Mouse (Mus musculus) embryonic facial prominence, embryonic 11.5 days (tissue): ENCODE data around the gene Zfp433. TPM values are rescaled to one million over a fixed set of nuclear protein-coding genes. Genes with fewer than 3 reads are reported as not detected.
"Not testable (repeated sequence)": the region's sequence is repeated elsewhere in the genome, so short reads cannot be mapped to it uniquely, and the experiment has no call there.

ENCODE experiments used
- ATAC-seq: fragments of 200-750 bp; cut with Nextera tagmentation; replicated peaks from 2 replicates; pipeline ENCODE4 v1.8.0; 2017; ENCODE audit warnings: low read depth; ENCODE audit not compliant: insufficient number of reproducible peaks, low FRiP score, low TSS enrichment
- DNase-seq: peaks from one replicate; pipeline ENCODE4 v3.0.0-alpha.2; 2015; ENCODE audit warnings: low spot score
- H3K27ac ChIP-seq: fragments of 300-500 bp; sonication (generic); replicated peaks from 2 replicates; pipeline ENCODE4 v1.5.1; 2014; ENCODE audit warnings: mild to moderate bottlenecking, low read depth, low read length, control low read depth
- H3K27me3 ChIP-seq: fragments of 300-500 bp; sonication (generic); 2 replicates; pipeline ENCODE4 v1.6.1; 2014; ENCODE audit warnings: mild to moderate bottlenecking, low read length, moderate library complexity, mixed read lengths; ENCODE audit not compliant: control insufficient read depth, insufficient read depth
- H3K36me3 ChIP-seq: fragments of 300-500 bp; sonication (generic); replicated peaks from 2 replicates; pipeline ENCODE4 v1.6.1; 2014; ENCODE audit warnings: low read depth, mild to moderate bottlenecking, low read length, moderate library complexity, mixed read lengths; ENCODE audit not compliant: control insufficient read depth, insufficient read depth
- H3K4me1 ChIP-seq: fragments of 300-500 bp; sonication (generic); 2 replicates; pipeline ENCODE4 v1.6.1; 2014; ENCODE audit warnings: low read length, mixed read lengths; ENCODE audit not compliant: control insufficient read depth, insufficient read depth
- H3K4me2 ChIP-seq: fragments of 300-500 bp; sonication (generic); 2 replicates; pipeline ENCODE4 v1.6.1; 2014; ENCODE audit warnings: low read depth, mild to moderate bottlenecking, control low read depth, low read length, moderate library complexity
- H3K4me3 ChIP-seq: fragments of 300-500 bp; sonication (generic); 2 replicates; pipeline ENCODE4 v1.5.1; 2014; ENCODE audit warnings: low read depth, low read length, control low read depth
- H3K9ac ChIP-seq: fragments of 300-500 bp; sonication (generic); replicated peaks from 2 replicates; pipeline ENCODE4 v1.6.1; 2014; ENCODE audit warnings: mild to moderate bottlenecking, control low read depth, low read length
- H3K9me3 ChIP-seq: fragments of 300-500 bp; sonication (generic); replicated peaks from 2 replicates; pipeline ENCODE4 v1.6.1; 2016; ENCODE audit warnings: mild to moderate bottlenecking, low read length, inconsistent platforms, mixed read lengths; ENCODE audit not compliant: control insufficient read depth
- WGBS: fragments of 180-500 bp; shearing (Covaris S2); extraction: QIAGEN DNeasy Blood & Tissue Kit; methylation state at CpG from one replicate; pipeline ENCODE4 v1.1.7; 2014; 5-methylcytosine and 5-hydroxymethylcytosine counted together
- polyA plus RNA-seq: library from polyadenylated mRNA; unstranded; fragments of >200 nt; fragmentation: Nextera tagmentation; extraction: Ambion mirVana; gene quantifications from 2 replicates; pipeline ENCODE4 v1.2.1, GENCODE M21; 2014

Zfp433 gene
- polyA plus RNA-seq: 18.2 and 19.4 TPM in 2 replicates

GRCm38 (mm10) chr10:81704531-81705301, at the start of gene Zfp433:
Gene Zfp433, plus strand, starts transcription at chr10:81704825.
- WGBS: no CpG with 5 or more reads among the region's 46 CpGs
- peak; percentile 100 for ATAC-seq
- H3K9ac ChIP-seq: not testable (repeated sequence)

GRCm38 (mm10) chr10:81655178-81655577, 49.4 kb upstream of the Zfp433 start:
- Histone ChIP-seq H3K4me2 (no peak overlapping the region), H3K9me3 (peaks cover 8% of the 10 kb centered on the region), H3K4me3 (no peak overlapping the region), H3K27ac (no peak overlapping the region), H3K36me3 (no peaks in the 10 kb centered on the region; the same call in 1 of the 2 replicates), H3K27me3 (no peaks in the 10 kb centered on the region), H3K9ac (no peak overlapping the region), H3K4me1 (no peaks in the 10 kb centered on the region)
- DNase-seq (no peak), ATAC-seq (no peak)
- WGBS: 86% methylated on average over 10 of the region's 10 CpGs

More at GRCm38 (mm10) chr10:81704531-81705301, at the start of gene Zfp433:
- H3K27ac ChIP-seq, H3K4me2 ChIP-seq, H3K4me3 ChIP-seq, DNase-seq, H3K9me3 ChIP-seq, H3K4me1 ChIP-seq, H3K27me3 ChIP-seq, H3K36me3 ChIP-seq: not testable (repeated sequence)

GRCm38 (mm10) chr10:81656174-81656573, 48.5 kb upstream of the Zfp433 start:
- Histone ChIP-seq H3K27me3 (no peaks in the 10 kb centered on the region), H3K4me3 (no peak overlapping the region), H3K4me1 (no peaks in the 10 kb centered on the region), H3K27ac (no peak overlapping the region), H3K9me3 (peaks cover 8% of the 10 kb centered on the region), H3K4me2 (no peak overlapping the region), H3K9ac (no peak overlapping the region), H3K36me3 (no peaks in the 10 kb centered on the region; the same call in 1 of the 2 replicates)
- no peak for DNase-seq
- 97% methylated on average over 2 of the region's 2 CpGs for WGBS
- no peak for ATAC-seq

- not testable (repeated sequence) for H3K9me3 ChIP-seq, H3K36me3 ChIP-seq, H3K4me2 ChIP-seq, H3K9ac ChIP-seq, DNase-seq, H3K4me3 ChIP-seq, H3K27me3 ChIP-seq, H3K4me1 ChIP-seq, H3K27ac ChIP-seq, ATAC-seq
- WGBS: no CpG with 5 or more reads among the region's 18 CpGs
Observed at GRCm38 (mm10) chr10:81687114-81687513, 17.5 kb upstream of the Zfp433 start.

DNA sequence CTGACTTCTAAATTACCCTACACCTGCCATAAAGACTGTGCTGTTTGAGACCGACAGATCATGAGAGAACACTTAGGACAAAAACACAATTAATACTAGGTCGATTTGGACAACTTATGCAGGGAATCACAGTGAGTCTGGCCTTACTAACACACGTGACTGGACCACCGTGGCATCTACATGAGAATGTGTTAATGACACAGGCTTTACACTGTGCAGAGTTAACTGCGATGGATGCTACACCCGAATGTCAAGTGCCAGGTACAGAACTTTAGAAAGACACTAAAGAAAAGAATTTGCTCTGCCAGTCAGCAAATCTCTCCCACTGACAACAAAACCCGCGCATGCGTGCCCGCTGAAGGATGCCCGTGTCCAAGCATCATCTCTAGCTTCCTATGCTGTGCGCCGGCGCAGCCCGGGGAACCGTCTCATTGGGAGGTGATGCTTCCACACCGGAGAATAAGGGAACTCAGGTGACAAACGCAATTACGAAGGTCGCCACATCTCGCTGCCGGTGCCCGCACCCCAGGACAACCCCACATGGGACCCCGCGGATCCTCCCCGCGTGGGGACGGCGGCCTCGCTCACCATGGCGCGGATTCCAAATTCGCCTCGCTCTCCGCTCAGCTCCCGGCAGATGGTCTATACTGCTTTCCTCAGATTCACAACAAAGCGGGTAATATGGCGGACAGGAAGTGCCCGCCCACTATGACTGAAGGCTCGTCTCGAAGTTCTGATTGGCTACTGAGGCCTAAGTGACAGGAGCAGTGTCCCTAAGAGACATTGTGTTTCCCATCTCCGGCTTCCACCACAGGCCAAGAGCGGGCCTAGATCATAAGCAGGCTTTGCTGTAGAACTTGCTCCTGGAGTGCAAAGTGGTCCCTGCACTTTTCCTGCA, 66.1 kb downstream of the Zfp433 start, which contains the start of gene Gm3055:
Gene Gm3055 (minus strand): TSS at position 656 of the 898 bp plus-strand sequence.
- not testable (repeated sequence) for H3K36me3 ChIP-seq, H3K9me3 ChIP-seq, H3K4me2 ChIP-seq, H3K27me3 ChIP-seq, H3K27ac ChIP-seq, DNase-seq, H3K9ac ChIP-seq, H3K4me1 ChIP-seq, H3K4me3 ChIP-seq
- no CpG with 5 or more reads among the region's 43 CpGs for WGBS
- peak; percentile 97 for ATAC-seq

GRCm38 (mm10) chr10:81771404-81771777, 66.8 kb downstream of the Zfp433 start:
- H3K4me1 ChIP-seq, DNase-seq, H3K9ac ChIP-seq, H3K4me2 ChIP-seq, H3K9me3 ChIP-seq, H3K36me3 ChIP-seq, H3K27ac ChIP-seq, H3K27me3 ChIP-seq, H3K4me3 ChIP-seq: not testable (repeated sequence)
- ATAC-seq: peak; percentile 68
- WGBS: no CpG with 5 or more reads among the region's 3 CpGs
